Mouse (Mus musculus): ENCODE data around the gene Tex12. TPM values are rescaled to one million over a fixed set of nuclear protein-coding genes. Genes with fewer than 3 reads are reported as not detected.

The Tex12 gene
- total RNA-seq, 2 experiments from 2014 or later, result not detected

- no peak for DNase-seq
These were observed 53.6 kb downstream of the Tex12 start for GRCm38 (mm10) chr9:50507570-50507969.

Other genes starting within 250 kb of the Tex12 start
- 100 to 1,000 TPM; 391 to 394 TPM for gene Rpl10-ps3, start 216.4 kb downstream of the Tex12 start, total RNA-seq (2021)
- not detected for gene Plet1, start 66.8 kb downstream of the Tex12 start, total RNA-seq (2021)
- gene Pts, start 32.6 kb downstream of the Tex12 start, total RNA-seq (2021), result 10 to 100 TPM; 34.4 to 39.3 TPM
- gene Il18, start 6.5 kb downstream of the Tex12 start, total RNA-seq (2021), result 10 to 100 TPM; 24.4 to 26.7 TPM
- 1 to 10 TPM; 2.7 to 4.0 TPM for gene Bco2, start 6.1 kb downstream of the Tex12 start, total RNA-seq (2021)
- gene Sdhd, start 42.5 kb upstream of the Tex12 start, total RNA-seq (2021), result 100 to 1,000 TPM; 114 to 116 TPM
- 100 to 1,000 TPM; 238 to 241 TPM for gene Timm8b, start 42.6 kb upstream of the Tex12 start, total RNA-seq (2021)
- 1 to 10 TPM; 2.2 to 3.0 TPM for gene Pih1d2, start 56.0 kb upstream of the Tex12 start, total RNA-seq (2021)
- 10 to 100 TPM; 18.3 to 22.7 TPM for gene Nkapd1, start 56.1 kb upstream of the Tex12 start, total RNA-seq (2021)
- gene Dlat, start 98.5 kb upstream of the Tex12 start, total RNA-seq (2021), result 100 to 1,000 TPM; 134 to 144 TPM
- 10 to 100 TPM; 83.8 to 97.1 TPM for gene Dixdc1, start 178.2 kb upstream of the Tex12 start, total RNA-seq (2021)
- 1 to 10 TPM in 1 of 2 experiments, under 1 TPM in 1; 0.67 to 1.6 TPM for gene 2310030G06Rik, start 185.2 kb upstream of the Tex12 start, total RNA-seq (2021)
- gene Cryab, start 190.0 kb upstream of the Tex12 start, total RNA-seq (2021), result 100 to 1,000 TPM; 153 to 161 TPM
- 1 to 10 TPM in 1 of 2 experiments, under 1 TPM in 1; 0.95 to 1.2 TPM for gene Hspb2, start 191.0 kb upstream of the Tex12 start, total RNA-seq (2021)
- gene Fdxacb1, start 206.9 kb upstream of the Tex12 start, total RNA-seq (2021), result 1 to 10 TPM; 5.4 to 6.4 TPM
- 10 to 100 TPM; 27.3 to 31.9 TPM for gene Alg9, start 213.7 kb upstream of the Tex12 start, total RNA-seq (2021)
- 10 to 100 TPM; 24.3 to 29.0 TPM for gene 1110032A03Rik, start 214.2 kb upstream of the Tex12 start, total RNA-seq (2021)

Data from layer of hippocampus, postnatal 36 days (tissue).